Mouse (Mus musculus) lung, adult 2 months (tissue): Measurements from ENCODE around the gene Gm20498.

Source experiments
- CTCF ChIP-seq: fragments of 200-500 bp; IDR thresholded peaks from 2 replicates; pipeline ENCODE4 v1.5.1; 2011; ENCODE audit warnings: mild to moderate bottlenecking, low read length, control low read depth; ENCODE audit not compliant: insufficient read depth
- POLR2A ChIP-seq: fragments of 200-500 bp; IDR thresholded peaks from 2 replicates; pipeline ENCODE4 v1.6.1; 2011; ENCODE audit warnings: low read depth, mild to moderate bottlenecking, control low read depth, low read length, borderline replicate concordance; ENCODE audit errors: extremely low read depth

GRCm38 (mm10) chr12:81408966-81409365 is 123.7 kb downstream of the Gm20498 start:
- TF ChIP-seq CTCF (no peak), POLR2A (no peak)
